Mouse (Mus musculus) ES-E14 (cell line): ENCODE data around the gene Snrnp70.

Experiments used
- CHD2 ChIP-seq: IDR thresholded peaks from 2 replicates; pipeline ENCODE4 v1.6.1; 2014; ENCODE audit warnings: mild to moderate bottlenecking, low read depth, low read length, inconsistent platforms
- HCFC1 ChIP-seq: IDR thresholded peaks from 2 replicates; pipeline ENCODE4 v1.6.1; 2012; ENCODE audit warnings: low read length, inconsistent platforms, borderline replicate concordance; ENCODE audit not compliant: insufficient read depth
- MAFK ChIP-seq: IDR thresholded peaks from 2 replicates; pipeline ENCODE4 v1.6.1; 2014; ENCODE audit warnings: mild to moderate bottlenecking, low read depth, low read length, inconsistent platforms; ENCODE audit not compliant: insufficient read depth
- ZC3H11A ChIP-seq: IDR thresholded peaks from 2 replicates; pipeline ENCODE4 v1.6.1; 2012; ENCODE audit warnings: low read depth, mild to moderate bottlenecking, inconsistent platforms, low read length, borderline replicate concordance

DNA sequence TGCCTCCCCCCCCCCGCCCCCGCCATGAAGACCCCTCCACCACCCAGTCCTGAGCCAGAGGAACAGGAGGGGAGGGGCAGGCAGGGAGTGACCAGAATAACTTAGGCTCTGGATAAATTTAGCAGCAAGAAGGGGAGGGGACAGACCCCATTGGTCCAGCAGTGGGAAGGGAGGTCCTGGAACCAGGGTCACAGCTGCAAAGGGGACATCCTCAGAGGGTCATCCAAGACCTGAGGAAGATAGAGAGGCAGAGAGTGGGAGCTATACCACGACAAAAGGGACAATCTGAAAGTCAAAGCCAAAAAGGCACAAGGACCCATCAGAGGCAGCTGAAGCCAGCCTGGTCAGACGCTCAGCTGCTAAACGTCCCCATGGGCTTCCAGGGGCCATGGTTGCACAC lies 60.5 kb downstream of the Snrnp70 start, which contains the start of gene Hrc:
- TF ChIP-seq MAFK (no peak), ZC3H11A (no peak), HCFC1 (no peak), CHD2 (no peak)
